Mouse (Mus musculus) liver, embryonic 11.5 days (tissue): ENCODE measurements around the gene Arhgap10. TPM values are rescaled to one million over a fixed set of nuclear protein-coding genes. Genes with fewer than 3 reads are reported as not detected.

ENCODE experiments used
- ATAC-seq: fragments of 200-750 bp; cut with Nextera tagmentation; replicated peaks from 2 replicates; pipeline ENCODE4 v1.8.0; 2017; ENCODE audit warnings: moderate number of reproducible peaks, mild to moderate bottlenecking, moderate TSS enrichment, moderate library complexity; ENCODE audit not compliant: low FRiP score
- DNase-seq: peaks from one replicate; pipeline ENCODE4 v3.0.0-alpha.2; 2017; ENCODE audit warnings: low spot score
- H3K27ac ChIP-seq: fragments of 300-500 bp; sonication (generic); 2 replicates; pipeline ENCODE4 v1.5.1; 2014; ENCODE audit warnings: mild to moderate bottlenecking, low read depth, low read length, control low read depth
- H3K27me3 ChIP-seq: fragments of 300-500 bp; sonication (generic); replicated peaks from 2 replicates; pipeline ENCODE4 v1.6.1; 2014; ENCODE audit warnings: low read length, mixed read lengths; ENCODE audit not compliant: control insufficient read depth, insufficient read depth
- H3K36me3 ChIP-seq: fragments of 300-500 bp; sonication (generic); 2 replicates; pipeline ENCODE4 v1.6.1; 2014; ENCODE audit warnings: mild to moderate bottlenecking, low read length, moderate library complexity, mixed read lengths; ENCODE audit not compliant: control insufficient read depth, insufficient read depth
- H3K4me1 ChIP-seq: fragments of 300-500 bp; sonication (generic); replicated peaks from 2 replicates; pipeline ENCODE4 v1.6.1; 2014; ENCODE audit warnings: low read length, mixed read lengths; ENCODE audit not compliant: control insufficient read depth, insufficient read depth
- H3K4me2 ChIP-seq: fragments of 300-500 bp; sonication (generic); 2 replicates; pipeline ENCODE4 v1.6.1; 2014; ENCODE audit warnings: mild to moderate bottlenecking, control low read depth, moderate library complexity
- H3K4me3 ChIP-seq: fragments of 300-500 bp; sonication (generic); 2 replicates; pipeline ENCODE4 v1.5.1; 2014; ENCODE audit warnings: low read depth, low read length, control low read depth
- H3K9ac ChIP-seq: fragments of 300-500 bp; sonication (generic); 2 replicates; pipeline ENCODE4 v1.6.1; 2014; ENCODE audit warnings: low read depth, low read length, control low read depth
- H3K9me3 ChIP-seq: fragments of 300-500 bp; sonication (generic); 2 replicates; pipeline ENCODE4 v1.6.1; 2016; ENCODE audit warnings: low read length, inconsistent platforms, mixed read lengths; ENCODE audit not compliant: control insufficient read depth
- WGBS: fragments of 180-500 bp; shearing (Covaris S2); extraction: QIAGEN DNeasy Blood & Tissue Kit; methylation state at CpG from one replicate; pipeline ENCODE4 v1.1.7; 2014; 5-methylcytosine and 5-hydroxymethylcytosine counted together
- polyA plus RNA-seq: library from polyadenylated mRNA; unstranded; fragments of >200 nt; fragmentation: Nextera tagmentation; extraction: Ambion mirVana; gene quantifications from 2 replicates; pipeline ENCODE4 v1.2.1, GENCODE M21; 2014

Gene Arhgap10
- polyA plus RNA-seq, 1 experiment from 2014 or later = 20.2 TPM

DNA sequence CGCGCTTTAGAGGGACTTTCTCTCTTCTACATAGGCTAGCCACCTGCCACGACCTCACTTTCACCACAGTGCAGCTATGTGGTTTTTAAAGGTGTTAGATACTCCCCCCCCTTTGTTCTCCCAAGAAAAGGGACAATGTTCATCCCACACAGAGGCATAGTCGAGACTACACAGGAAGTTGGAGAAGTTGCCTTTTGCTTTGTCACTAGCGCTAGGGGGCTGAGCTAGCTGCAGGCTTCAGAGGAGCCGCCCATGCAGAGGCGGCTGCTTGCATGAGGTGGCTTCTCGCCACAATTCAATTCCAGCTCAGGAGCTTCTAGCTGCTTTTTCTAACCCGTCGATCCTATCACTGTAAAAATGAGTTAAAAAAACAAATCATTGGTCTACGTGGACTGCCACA lies 225.1 kb downstream of the Arhgap10 start:
- H3K27me3 ChIP-seq = no peaks in the 10 kb centered on the region
- WGBS = 78% methylated on average over 11 of the region's 11 CpGs
- H3K9me3 ChIP-seq = no peaks in the 10 kb centered on the region
- no peaks in the 10 kb centered on the region for H3K4me1 ChIP-seq
- H3K4me3 ChIP-seq = no peak overlapping the region
- ATAC-seq (no peak), DNase-seq (no peak)
- 0 out of 2 replicates have a peak, but pooled peaks cover 2% of the 10 kb centered on the region for H3K36me3 ChIP-seq
- no peak overlapping the region for H3K9ac ChIP-seq
- no peak overlapping the region for H3K27ac ChIP-seq
- no peak overlapping the region for H3K4me2 ChIP-seq

GRCm38 (mm10) chr8:77292120-77292519 lies 225.6 kb downstream of the Arhgap10 start:
- H3K36me3 ChIP-seq = no peaks in the 10 kb centered on the region
- H3K9me3 ChIP-seq = no peaks in the 10 kb centered on the region
- DNase-seq (no peak), ATAC-seq (no peak)
- H3K27ac ChIP-seq = no peak overlapping the region
- H3K27me3 ChIP-seq = no peaks in the 10 kb centered on the region
- WGBS = 83% methylated on average over 4 of the region's 4 CpGs
- H3K4me2 ChIP-seq = no peak overlapping the region
- no peak overlapping the region for H3K9ac ChIP-seq
- H3K4me3 ChIP-seq = no peak overlapping the region
- H3K4me1 ChIP-seq = no peaks in the 10 kb centered on the region

DNA sequence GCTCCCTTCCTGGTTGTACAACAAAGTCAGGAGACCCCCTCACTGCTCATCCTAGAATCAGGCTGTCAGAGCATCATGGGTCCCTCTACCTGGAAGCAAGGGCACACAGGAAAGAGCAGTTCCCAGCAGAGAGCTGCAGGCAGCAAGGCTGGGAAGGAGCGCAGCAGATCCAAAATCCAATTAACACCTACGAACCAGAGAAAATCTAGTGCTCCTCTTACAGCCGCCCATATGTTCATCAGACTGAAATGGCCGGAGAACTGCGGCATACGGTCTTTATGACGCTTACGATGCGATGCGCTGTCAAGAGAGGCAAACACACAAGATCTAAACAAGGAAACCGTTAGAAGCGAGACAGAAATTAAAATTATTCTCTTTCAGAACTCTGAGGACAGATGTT lies 229.3 kb downstream of the Arhgap10 start:
- Histone ChIP-seq H3K4me2 (no peak overlapping the region), H3K36me3 (no peaks in the 10 kb centered on the region), H3K4me3 (no peak overlapping the region), H3K4me1 (no peaks in the 10 kb centered on the region), H3K9ac (no peak overlapping the region), H3K27me3 (no peaks in the 10 kb centered on the region), H3K27ac (no peak overlapping the region), H3K9me3 (0 out of 2 replicates have a peak, but pooled peaks cover 4% of the 10 kb centered on the region)
- WGBS = 87% methylated on average over 12 of the region's 12 CpGs
- ATAC-seq (no peak), DNase-seq (no peak)

GRCm38 (mm10) chr8:77288065-77288464 lies 229.7 kb downstream of the Arhgap10 start:
- no peak overlapping the region for H3K27ac ChIP-seq
- no peaks in the 10 kb centered on the region for H3K27me3 ChIP-seq
- no peaks in the 10 kb centered on the region for H3K4me1 ChIP-seq
- no peak overlapping the region for H3K4me3 ChIP-seq
- WGBS = 70% methylated on average over 3 of the region's 3 CpGs
- DNase-seq = no peak
- H3K9ac ChIP-seq = no peak overlapping the region
- H3K9me3 ChIP-seq = 0 out of 2 replicates have a peak, but pooled peaks cover 4% of the 10 kb centered on the region
- no peaks in the 10 kb centered on the region for H3K36me3 ChIP-seq
- no peak for ATAC-seq
- no peak overlapping the region for H3K4me2 ChIP-seq

DNA sequence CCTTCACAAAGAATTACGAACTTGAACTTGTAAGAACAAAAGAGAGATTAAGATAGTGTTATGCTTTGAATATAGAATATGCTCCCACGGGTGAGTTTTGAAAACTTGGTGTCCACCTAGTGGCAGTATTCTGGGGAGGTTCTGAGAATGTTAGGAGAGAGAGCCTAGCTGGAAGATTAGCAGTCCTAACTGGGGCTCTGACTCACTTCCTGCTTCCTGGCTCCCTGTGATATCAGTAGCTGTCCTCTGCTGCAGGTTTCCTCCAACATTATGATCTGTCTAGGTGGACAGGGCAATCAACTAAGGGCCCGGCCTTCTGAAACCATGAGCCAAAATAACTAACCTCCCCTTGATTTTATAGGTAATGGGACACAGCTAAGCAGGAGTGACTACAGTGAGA lies 233.3 kb downstream of the Arhgap10 start:
- WGBS = 60% methylated on average over 3 of the region's 3 CpGs
- H3K9ac ChIP-seq = no peak overlapping the region

GRCm38 (mm10) chr8:77282605-77283236 lies 235.0 kb downstream of the Arhgap10 start:
- Histone ChIP-seq H3K4me3 (no peak overlapping the region), H3K9me3 (0 out of 2 replicates have a peak, but pooled peaks cover 4% of the 10 kb centered on the region), H3K27ac (no peak overlapping the region), H3K36me3 (no peaks in the 10 kb centered on the region), H3K4me1 (no peaks in the 10 kb centered on the region), H3K27me3 (no peaks in the 10 kb centered on the region), H3K4me2 (no peak overlapping the region), H3K9ac (no peak overlapping the region)
- DNase-seq = no peak
- WGBS = 61% methylated on average over 7 of the region's 7 CpGs
- no peak for ATAC-seq

More for the DNA sequence above, 233.3 kb downstream of the Arhgap10 start:
- no peak for DNase-seq
- Histone ChIP-seq H3K4me1 (no peaks in the 10 kb centered on the region), H3K36me3 (no peaks in the 10 kb centered on the region), H3K27ac (no peak overlapping the region), H3K4me3 (no peak overlapping the region), H3K4me2 (no peak overlapping the region), H3K27me3 (no peaks in the 10 kb centered on the region), H3K9me3 (0 out of 2 replicates have a peak, but pooled peaks cover 4% of the 10 kb centered on the region)
- ATAC-seq = no peak

GRCm38 (mm10) chr8:77279977-77280376 lies 237.8 kb downstream of the Arhgap10 start:
- no peaks in the 10 kb centered on the region for H3K36me3 ChIP-seq
- WGBS = 66% methylated on average over 3 of the region's 3 CpGs
- ATAC-seq = no peak

DNA sequence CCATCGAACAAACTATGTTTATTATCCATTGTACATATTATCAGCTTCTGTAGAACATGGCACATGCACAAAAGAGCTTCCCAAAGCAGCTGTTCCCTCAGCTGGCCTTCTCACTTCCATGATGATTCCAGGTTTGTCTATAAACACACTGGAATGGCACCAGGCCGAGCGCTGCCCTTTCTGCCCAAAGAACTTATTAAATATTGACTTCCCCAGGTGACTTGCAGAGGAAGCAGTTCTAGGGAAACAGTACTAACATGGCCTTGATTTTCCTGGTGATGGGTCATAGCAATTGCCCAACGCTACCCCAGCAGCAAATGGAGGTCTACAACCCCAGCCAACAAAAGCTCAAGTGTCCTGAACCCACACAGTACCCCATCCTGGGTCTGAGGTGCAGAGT lies 239.5 kb downstream of the Arhgap10 start:
- no peak overlapping the region for H3K27ac ChIP-seq
- H3K27me3 ChIP-seq = no peaks in the 10 kb centered on the region
- DNase-seq (no peak), ATAC-seq (no peak)
- H3K9ac ChIP-seq = no peak overlapping the region
- WGBS = 92% methylated on average over 4 of the region's 4 CpGs
- no peaks in the 10 kb centered on the region for H3K9me3 ChIP-seq
- no peak overlapping the region for H3K4me3 ChIP-seq
- no peaks in the 10 kb centered on the region for H3K36me3 ChIP-seq
- H3K4me2 ChIP-seq = no peak overlapping the region
- no peaks in the 10 kb centered on the region for H3K4me1 ChIP-seq

More at GRCm38 (mm10) chr8:77279977-77280376, 237.8 kb downstream of the Arhgap10 start:
- Histone ChIP-seq H3K9ac (no peak overlapping the region), H3K27me3 (no peaks in the 10 kb centered on the region), H3K27ac (no peak overlapping the region), H3K4me3 (no peak overlapping the region), H3K4me2 (no peak overlapping the region), H3K4me1 (no peaks in the 10 kb centered on the region), H3K9me3 (0 out of 2 replicates have a peak, but pooled peaks cover 3% of the 10 kb centered on the region)
- no peak for DNase-seq

- H3K36me3 ChIP-seq = no peaks in the 10 kb centered on the region
- H3K4me1 ChIP-seq = no peaks in the 10 kb centered on the region
- ATAC-seq (no peak), DNase-seq (no peak)
- H3K4me3 ChIP-seq = no peak overlapping the region
- WGBS = 64% methylated on average over 10 of the region's 10 CpGs
- H3K27me3 ChIP-seq = no peaks in the 10 kb centered on the region
- no peaks in the 10 kb centered on the region for H3K9me3 ChIP-seq
- H3K27ac ChIP-seq = no peak overlapping the region
- no peak overlapping the region for H3K4me2 ChIP-seq
- no peak overlapping the region for H3K9ac ChIP-seq
Measured at GRCm38 (mm10) chr8:77276827-77277226, 240.9 kb downstream of the Arhgap10 start.
